Mouse (Mus musculus) heart, embryonic 12.5 days (tissue): Measurements from ENCODE around the gene Dmac2. TPM values are rescaled to one million over a fixed set of nuclear protein-coding genes. Genes with fewer than 3 reads are reported as not detected.

Experiments used
- ATAC-seq: fragments of 200-750 bp; cut with Nextera tagmentation; 2 replicates; pipeline ENCODE4 v1.8.0; 2017; ENCODE audit warnings: moderate TSS enrichment, moderate library complexity; ENCODE audit not compliant: insufficient number of reproducible peaks, low FRiP score
- H3K27ac ChIP-seq: fragments of 300-500 bp; sonication (generic); 2 replicates; pipeline ENCODE4 v1.5.1; 2016; ENCODE audit warnings: mild to moderate bottlenecking, moderate library complexity; ENCODE audit not compliant: poor library complexity, severe bottlenecking
- H3K27me3 ChIP-seq: fragments of 300-500 bp; sonication (generic); replicated peaks from 2 replicates; pipeline ENCODE4 v1.6.1; 2016; ENCODE audit warnings: mild to moderate bottlenecking, moderate library complexity
- H3K36me3 ChIP-seq: fragments of 300-500 bp; sonication (generic); 2 replicates; pipeline ENCODE4 v1.6.1; 2016; ENCODE audit warnings: mild to moderate bottlenecking, moderate library complexity
- H3K4me1 ChIP-seq: fragments of 300-500 bp; sonication (generic); replicated peaks from 2 replicates; pipeline ENCODE4 v1.6.1; 2016; ENCODE audit warnings: mild to moderate bottlenecking
- H3K4me2 ChIP-seq: fragments of 300-500 bp; sonication (generic); 2 replicates; pipeline ENCODE4 v1.6.1; 2016; ENCODE audit warnings: mild to moderate bottlenecking, moderate library complexity
- H3K4me3 ChIP-seq: fragments of 300-500 bp; sonication (generic); 2 replicates; pipeline ENCODE4 v1.5.1; 2016; ENCODE audit warnings: mild to moderate bottlenecking
- H3K9ac ChIP-seq: fragments of 300-500 bp; sonication (generic); 2 replicates; pipeline ENCODE4 v1.6.1; 2016; ENCODE audit warnings: mild to moderate bottlenecking, moderate library complexity
- H3K9me3 ChIP-seq: fragments of 300-500 bp; sonication (generic); replicated peaks from 2 replicates; pipeline ENCODE4 v1.6.1; 2016; ENCODE audit warnings: mild to moderate bottlenecking, moderate library complexity
- WGBS: fragments of 180-500 bp; shearing (Covaris S2); methylation state at CpG from one replicate; pipeline ENCODE4 v1.1.7; 2016; 5-methylcytosine and 5-hydroxymethylcytosine counted together
- polyA plus RNA-seq: library from polyadenylated mRNA; unstranded; fragments of >200 nt; fragmentation: Nextera tagmentation; extraction: Ambion mirVana; gene quantifications from 2 replicates; pipeline ENCODE4 v1.2.1, GENCODE M21; 2016

Dmac2 gene
- polyA plus RNA-seq, 1 experiment from 2014 or later, result 56.2 TPM

- Histone ChIP-seq H3K4me1 (peaks cover 50% of the 10 kb centered on the region), H3K27ac (no peak overlapping the region), H3K4me2 (peak overlapping the region; percentile 84), H3K27me3 (no peaks in the 10 kb centered on the region), H3K4me3 (peak overlapping the region; percentile 47), H3K9me3 (no peaks in the 10 kb centered on the region), H3K36me3 (peaks cover 63% of the 10 kb centered on the region), H3K9ac (peak overlapping the region; percentile 68)
- WGBS, result 33% methylated on average over 8 of the region's 8 CpGs
- ATAC-seq, result no peak
These were observed 9.1 kb downstream of the Dmac2 start for GRCm38 (mm10) chr7:25628323-25628620.

GRCm38 (mm10) chr7:25632679-25633078, 13.5 kb downstream of the Dmac2 start:
- H3K27ac ChIP-seq, result no peak overlapping the region
- H3K4me3 ChIP-seq, result no peak overlapping the region
- ATAC-seq, result no peak
- H3K9ac ChIP-seq, result no peak overlapping the region
- WGBS, result 85% methylated on average over 5 of the region's 5 CpGs
- H3K27me3 ChIP-seq, result no peaks in the 10 kb centered on the region
- no peaks in the 10 kb centered on the region for H3K9me3 ChIP-seq
- no peak overlapping the region for H3K4me2 ChIP-seq
- peaks cover 44% of the 10 kb centered on the region for H3K36me3 ChIP-seq
- H3K4me1 ChIP-seq, result peaks cover 23% of the 10 kb centered on the region

- no peak overlapping the region for H3K9ac ChIP-seq
- no peak overlapping the region for H3K4me2 ChIP-seq
- H3K27me3 ChIP-seq, result no peaks in the 10 kb centered on the region
- peaks cover 18% of the 10 kb centered on the region for H3K4me1 ChIP-seq
- no peak overlapping the region for H3K4me3 ChIP-seq
- no peaks in the 10 kb centered on the region for H3K9me3 ChIP-seq
- no peak overlapping the region for H3K27ac ChIP-seq
- 29% methylated on average over 3 of the region's 3 CpGs for WGBS
- H3K36me3 ChIP-seq, result peaks cover 30% of the 10 kb centered on the region
- no peak for ATAC-seq
These were observed 17.2 kb downstream of the Dmac2 start for GRCm38 (mm10) chr7:25636373-25636772.

- no peak for ATAC-seq
- Histone ChIP-seq H3K9me3 (no peaks in the 10 kb centered on the region), H3K4me2 (no peak overlapping the region), H3K4me1 (peaks cover 18% of the 10 kb centered on the region), H3K9ac (no peak overlapping the region), H3K27ac (no peak overlapping the region), H3K4me3 (no peak overlapping the region), H3K36me3 (peaks cover 26% of the 10 kb centered on the region), H3K27me3 (no peaks in the 10 kb centered on the region)
- WGBS, result 82% methylated on average over 5 of the region's 5 CpGs
These were observed 17.9 kb downstream of the Dmac2 start for GRCm38 (mm10) chr7:25637099-25637498.

- Histone ChIP-seq H3K4me1 (peaks cover 24% of the 10 kb centered on the region), H3K27ac (no peak overlapping the region), H3K4me2 (no peak overlapping the region), H3K9ac (no peak overlapping the region), H3K27me3 (no peaks in the 10 kb centered on the region), H3K9me3 (no peaks in the 10 kb centered on the region), H3K36me3 (peaks cover 16% of the 10 kb centered on the region), H3K4me3 (no peak overlapping the region)
- 94% methylated on average over 4 of the region's 4 CpGs for WGBS
- no peak for ATAC-seq
These were observed 20.5 kb downstream of the Dmac2 start for GRCm38 (mm10) chr7:25639754-25640153.

GRCm38 (mm10) chr7:25644136-25644535, 24.9 kb downstream of the Dmac2 start:
- no peak for ATAC-seq
- Histone ChIP-seq H3K4me3 (no peak overlapping the region), H3K9ac (no peak overlapping the region), H3K9me3 (no peaks in the 10 kb centered on the region), H3K4me1 (peaks cover 8% of the 10 kb centered on the region), H3K4me2 (no peak overlapping the region), H3K36me3 (peaks cover 7% of the 10 kb centered on the region), H3K27ac (no peak overlapping the region), H3K27me3 (no peaks in the 10 kb centered on the region)
- WGBS, result 65% methylated on average over 10 of the region's 10 CpGs

GRCm38 (mm10) chr7:25644631-25645030, 25.4 kb downstream of the Dmac2 start:
- ATAC-seq, result no peak
- Histone ChIP-seq H3K27me3 (no peaks in the 10 kb centered on the region), H3K4me2 (no peak overlapping the region), H3K36me3 (peaks cover 7% of the 10 kb centered on the region), H3K9me3 (no peaks in the 10 kb centered on the region), H3K4me1 (0 out of 2 replicates have a peak, but pooled peaks cover 6% of the 10 kb centered on the region), H3K4me3 (no peak overlapping the region), H3K9ac (no peak overlapping the region), H3K27ac (no peak overlapping the region)
- 75% methylated on average over 4 of the region's 4 CpGs for WGBS

- ATAC-seq, result no peak
- H3K9ac ChIP-seq, result no peak overlapping the region
- H3K4me3 ChIP-seq, result no peak overlapping the region
- peaks cover 7% of the 10 kb centered on the region for H3K36me3 ChIP-seq
- H3K4me2 ChIP-seq, result no peak overlapping the region
- H3K27me3 ChIP-seq, result no peaks in the 10 kb centered on the region
- 67% methylated on average over 14 of the region's 14 CpGs for WGBS
- H3K4me1 ChIP-seq, result 0 out of 2 replicates have a peak, but pooled peaks cover 6% of the 10 kb centered on the region
- no peaks in the 10 kb centered on the region for H3K9me3 ChIP-seq
- H3K27ac ChIP-seq, result no peak overlapping the region
These were observed 25.9 kb downstream of the Dmac2 start for GRCm38 (mm10) chr7:25645074-25645473.

- H3K36me3 ChIP-seq, result no peaks in the 10 kb centered on the region
- WGBS, result 55% methylated on average over 5 of the region's 5 CpGs
- no peak overlapping the region for H3K9ac ChIP-seq
- no peaks in the 10 kb centered on the region for H3K27me3 ChIP-seq
- no peak overlapping the region for H3K4me3 ChIP-seq
- no peak overlapping the region for H3K27ac ChIP-seq
- 0 out of 2 replicates have a peak, but pooled peaks have one; percentile 18 for ATAC-seq
- H3K4me2 ChIP-seq, result no peak overlapping the region
- H3K9me3 ChIP-seq, result no peaks in the 10 kb centered on the region
- 0 out of 2 replicates have a peak, but pooled peaks cover 6% of the 10 kb centered on the region for H3K4me1 ChIP-seq
These were observed 28.4 kb downstream of the Dmac2 start for GRCm38 (mm10) chr7:25647574-25648123.

- ATAC-seq, result no peak
- Histone ChIP-seq H3K4me3 (no peak overlapping the region), H3K27me3 (no peaks in the 10 kb centered on the region), H3K36me3 (no peaks in the 10 kb centered on the region), H3K9ac (no peak overlapping the region), H3K4me1 (no peaks in the 10 kb centered on the region), H3K27ac (no peak overlapping the region), H3K4me2 (no peak overlapping the region), H3K9me3 (no peaks in the 10 kb centered on the region)
- 67% methylated on average over 5 of the region's 5 CpGs for WGBS
These were observed 30.6 kb downstream of the Dmac2 start for GRCm38 (mm10) chr7:25649839-25650238.

GRCm38 (mm10) chr7:25651281-25651680, 32.1 kb downstream of the Dmac2 start:
- WGBS, result 84% methylated on average over 8 of the region's 8 CpGs
- Histone ChIP-seq H3K9me3 (no peaks in the 10 kb centered on the region), H3K9ac (no peak overlapping the region), H3K4me2 (no peak overlapping the region), H3K27me3 (no peaks in the 10 kb centered on the region), H3K27ac (no peak overlapping the region), H3K36me3 (no peaks in the 10 kb centered on the region), H3K4me1 (no peaks in the 10 kb centered on the region), H3K4me3 (no peak overlapping the region)
- ATAC-seq, result no peak

GRCm38 (mm10) chr7:25652244-25652759, 33.1 kb downstream of the Dmac2 start:
- Histone ChIP-seq H3K4me1 (peaks cover 7% of the 10 kb centered on the region; the same call in 1 of the 2 replicates), H3K27me3 (no peaks in the 10 kb centered on the region), H3K9me3 (no peaks in the 10 kb centered on the region), H3K4me3 (no peak overlapping the region), H3K36me3 (no peaks in the 10 kb centered on the region), H3K4me2 (no peak overlapping the region), H3K9ac (no peak overlapping the region), H3K27ac (no peak overlapping the region)
- ATAC-seq, result no peak
- 89% methylated on average over 12 of the region's 12 CpGs for WGBS
